Mouse (Mus musculus): Measurements from ENCODE around the gene Fbln2. TPM values are rescaled to one million over a fixed set of nuclear protein-coding genes. Genes with fewer than 3 reads are reported as not detected.
A peak's percentile ranks its signal among the peaks of the same experiment; 100 is the strongest.

Fbln2 gene
- total and polyA plus RNA-seq, 3 experiments, result 0.81 TPM; not detected in 2

DNA sequence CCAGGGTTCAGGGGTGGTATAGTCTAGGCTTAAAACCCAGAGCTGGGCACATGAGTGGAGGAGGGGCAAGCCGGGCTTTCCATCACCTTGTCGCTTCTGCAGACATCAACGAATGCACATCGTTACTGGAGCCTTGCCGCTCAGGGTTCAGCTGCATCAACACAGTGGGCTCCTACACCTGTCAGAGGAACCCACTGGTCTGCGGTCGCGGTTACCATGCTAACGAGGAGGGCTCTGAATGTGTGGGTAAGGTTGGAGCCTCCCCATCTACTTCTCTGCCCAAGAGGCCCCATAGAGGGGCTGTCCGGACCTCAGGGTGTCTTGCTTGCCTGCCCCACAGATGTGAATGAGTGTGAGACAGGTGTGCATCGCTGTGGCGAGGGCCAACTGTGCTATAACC, 53.4 kb downstream of the Fbln2 start:
- peak; percentile 17 for DNase-seq (ENCODE audit: extremely low read depth)
- H3K9me3 ChIP-seq (replicated peaks; ENCODE audit: low read length), result no peaks in the 10 kb centered on the region
- no peaks in the 10 kb centered on the region for H3K36me3 ChIP-seq (replicated peaks in 1 of 2; ENCODE audit: control insufficient read depth in 1 of 2, insufficient read depth in 1 of 2, low read length in 1 of 2)
- no peak overlapping the region for H3K4me3 ChIP-seq (replicated peaks in 1 of 3; ENCODE audit: low read depth in 2 of 3, low read length in 2 of 3, poor library complexity in 1 of 3)
- H3K9ac ChIP-seq (ENCODE audit: insufficient read depth, low read depth), result no peak overlapping the region
- peaks cover 92% of the 10 kb centered on the region for H3K27me3 ChIP-seq (replicated peaks)
- no peak overlapping the region for H3K4me2 ChIP-seq (ENCODE audit: insufficient read depth, low read depth, poor library complexity, severe bottlenecking)
- no peak overlapping the region for H3K27ac ChIP-seq (ENCODE audit: insufficient read depth, low read depth)
- H3K79me2 ChIP-seq (replicated peaks; ENCODE audit: control insufficient read depth, extremely low read depth, insufficient read depth, poor library complexity, severe bottlenecking), result no peaks in the 10 kb centered on the region
- in situ Hi-C loops (cut with MboI; ENCODE audit: low pct_ligation_motif_present, low pct_unique_long_range_greater_than_20kb, low sequenced_read_pairs), result no loop called here
- no peak for TF ChIP-seq RCOR1 (conservative IDR thresholded peaks at IDR 0.05; ENCODE audit: low read depth, low read length)
- no peak for TF ChIP-seq SIN3A (IDR thresholded peaks at IDR 0.05; ENCODE audit: low read length)
- 0 out of 2 replicates have a peak, but pooled peaks have one; percentile 15 for TF ChIP-seq BHLHE40 (IDR thresholded peaks at IDR 0.05; ENCODE audit: low read depth, low read length)
- H3K4me1 ChIP-seq (ENCODE audit: control insufficient read depth in 1 of 2, insufficient read depth in 2 of 2), result peaks cover 0 to 2% of the 10 kb centered on the region in 2 experiments; a peak in 1 of 4 replicates
- dilution Hi-C loops (cut with MboI; ENCODE audit: extremely low pct_ligation_motif_present, extremely low pct_unique_long_range_greater_than_20kb, low sequenced_read_pairs), result no loop called here

- no peak for DNase-seq (ENCODE audit: extremely low read depth)
- no peaks in the 10 kb centered on the region for H3K36me3 ChIP-seq (replicated peaks in 1 of 2; ENCODE audit: control insufficient read depth in 1 of 2, insufficient read depth in 1 of 2, low read length in 1 of 2)
- TF ChIP-seq MAX (IDR thresholded peaks at IDR 0.05; ENCODE audit: low read length) (no peak), ZMIZ1 (IDR thresholded peaks at IDR 0.05; ENCODE audit: low read depth, low read length) (no peak), CTCF (conservative IDR thresholded peaks at IDR 0.05 in 1 of 2, IDR thresholded peaks at IDR 0.05 in 1 of 2; ENCODE audit: low read depth in 2 of 2, low read length in 2 of 2) (no peak), USF2 (conservative IDR thresholded peaks at IDR 0.05; ENCODE audit: low read depth, low read length) (no peak)
- H3K4me1 ChIP-seq (ENCODE audit: control insufficient read depth in 1 of 2, insufficient read depth in 2 of 2), result no peaks in the 10 kb centered on the region
- H3K4me3 ChIP-seq (replicated peaks in 1 of 3; ENCODE audit: low read depth in 2 of 3, low read length in 2 of 3, poor library complexity in 1 of 3), result no peak overlapping the region
- H3K27ac ChIP-seq (ENCODE audit: insufficient read depth, low read depth), result no peak overlapping the region
- H3K4me2 ChIP-seq (ENCODE audit: insufficient read depth, low read depth, poor library complexity, severe bottlenecking), result no peak overlapping the region
- in situ Hi-C loops (cut with MboI; ENCODE audit: low pct_ligation_motif_present, low pct_unique_long_range_greater_than_20kb, low sequenced_read_pairs), result no loop called here
- no peaks in the 10 kb centered on the region for H3K9me3 ChIP-seq (replicated peaks; ENCODE audit: low read length)
- H3K27me3 ChIP-seq (replicated peaks), result peaks cover 92% of the 10 kb centered on the region
- no peaks in the 10 kb centered on the region for H3K79me2 ChIP-seq (replicated peaks; ENCODE audit: control insufficient read depth, extremely low read depth, insufficient read depth, poor library complexity, severe bottlenecking)
- H3K9ac ChIP-seq (ENCODE audit: insufficient read depth, low read depth), result no peak overlapping the region
- dilution Hi-C loops (cut with MboI; ENCODE audit: extremely low pct_ligation_motif_present, extremely low pct_unique_long_range_greater_than_20kb, low sequenced_read_pairs), result no loop called here
Observed at GRCm38 (mm10) chr6:91266647-91267046, 54.4 kb downstream of the Fbln2 start.

- no peaks in the 10 kb centered on the region for H3K4me1 ChIP-seq (ENCODE audit: control insufficient read depth in 1 of 2, insufficient read depth in 2 of 2)
- H3K4me3 ChIP-seq (replicated peaks in 1 of 3; ENCODE audit: low read depth in 2 of 3, low read length in 2 of 3, poor library complexity in 1 of 3), result no peak overlapping the region
- no peak for TF ChIP-seq NRF1 (IDR thresholded peaks at IDR 0.05; ENCODE audit: low read depth, low read length)
- TF ChIP-seq HCFC1 (IDR thresholded peaks at IDR 0.05; ENCODE audit: low read depth, low read length), result no peak
- TF ChIP-seq USF2 (conservative IDR thresholded peaks at IDR 0.05; ENCODE audit: low read depth, low read length), result no peak
- TF ChIP-seq CHD2 (IDR thresholded peaks at IDR 0.05; ENCODE audit: low read length), result no peak
- TF ChIP-seq ETS1 (conservative IDR thresholded peaks at IDR 0.05; ENCODE audit: low read depth, low read length), result no peak
- TF ChIP-seq GABPA (IDR thresholded peaks at IDR 0.05; ENCODE audit: insufficient replicate concordance, low read depth, low read length), result no peak
- TF ChIP-seq RCOR1 (conservative IDR thresholded peaks at IDR 0.05; ENCODE audit: low read depth, low read length), result no peak
- no peak for TF ChIP-seq BHLHE40 (IDR thresholded peaks at IDR 0.05; ENCODE audit: low read depth, low read length)
- TF ChIP-seq KAT2A (IDR thresholded peaks at IDR 0.05; ENCODE audit: insufficient replicate concordance, low read length), result no peak
- no peak for TF ChIP-seq ZMIZ1 (IDR thresholded peaks at IDR 0.05; ENCODE audit: low read depth, low read length)
- no peak for TF ChIP-seq EP300 (IDR thresholded peaks at IDR 0.05; ENCODE audit: low read length)
- no peak for TF ChIP-seq IRF4 (IDR thresholded peaks at IDR 0.05; ENCODE audit: low read depth, low read length)
- no peak for TF ChIP-seq SMC3 (IDR thresholded peaks at IDR 0.05; ENCODE audit: low read depth, low read length)
- TF ChIP-seq USF1 (IDR thresholded peaks at IDR 0.05; ENCODE audit: low read depth, low read length), result no peak
- dilution Hi-C loops (cut with MboI; ENCODE audit: extremely low pct_ligation_motif_present, extremely low pct_unique_long_range_greater_than_20kb, low sequenced_read_pairs) (no loop called here), in situ Hi-C loops (cut with MboI; ENCODE audit: low pct_ligation_motif_present, low pct_unique_long_range_greater_than_20kb, low sequenced_read_pairs) (no loop called here)
- H3K27ac ChIP-seq (ENCODE audit: insufficient read depth, low read depth), result no peak overlapping the region
- no peak overlapping the region for H3K9ac ChIP-seq (ENCODE audit: insufficient read depth, low read depth)
- DNase-seq (ENCODE audit: extremely low read depth), result no peak
- H3K79me2 ChIP-seq (replicated peaks; ENCODE audit: control insufficient read depth, extremely low read depth, insufficient read depth, poor library complexity, severe bottlenecking), result no peaks in the 10 kb centered on the region
- H3K4me2 ChIP-seq (ENCODE audit: insufficient read depth, low read depth, poor library complexity, severe bottlenecking), result no peak overlapping the region
- H3K27me3 ChIP-seq (replicated peaks), result peaks cover 88% of the 10 kb centered on the region
- no peaks in the 10 kb centered on the region for H3K36me3 ChIP-seq (replicated peaks in 1 of 2; ENCODE audit: control insufficient read depth in 1 of 2, insufficient read depth in 1 of 2, low read length in 1 of 2)
- no peaks in the 10 kb centered on the region for H3K9me3 ChIP-seq (replicated peaks; ENCODE audit: low read length)
Observed at GRCm38 (mm10) chr6:91268318-91268717, 56.1 kb downstream of the Fbln2 start.

Data from CH12.LX (cell line).